Mouse (Mus musculus): ENCODE measurements around the gene Rnpepl1. TPM values are rescaled to one million over a fixed set of nuclear protein-coding genes. Genes with fewer than 3 reads are reported as not detected.
A peak's percentile ranks its signal among the peaks of the same experiment; 100 is the strongest.

The Rnpepl1 gene
- total and polyA plus RNA-seq, 3 experiments: 5.1 to 20.2 (median 14.6) TPM

DNA sequence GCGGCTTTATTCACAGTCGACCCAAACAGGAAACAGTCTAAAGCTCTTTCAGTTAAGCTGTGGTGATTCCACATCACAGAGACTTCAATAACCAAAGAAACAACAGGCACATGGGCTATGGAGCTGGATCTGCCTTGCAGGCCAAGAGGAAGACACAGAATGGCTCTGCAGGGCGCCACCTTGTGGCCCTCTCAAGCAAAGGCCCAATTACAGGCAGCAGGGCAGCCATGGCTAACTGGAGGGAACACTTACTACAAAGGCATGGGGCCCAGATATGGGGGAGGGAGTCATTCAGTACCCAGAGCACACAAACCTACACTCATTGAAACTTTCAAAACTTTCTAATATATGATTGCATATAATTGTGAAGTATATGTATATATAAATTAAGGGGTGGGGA, 15.5 kb upstream of the Rnpepl1 start:
- no peaks in the 10 kb centered on the region for H3K36me3 ChIP-seq (replicated peaks in 1 of 2; ENCODE audit: control insufficient read depth in 1 of 2, insufficient read depth in 1 of 2, low read length in 1 of 2)
- H3K4me1 ChIP-seq (ENCODE audit: control insufficient read depth in 1 of 2, insufficient read depth in 2 of 2): peaks cover 0 to 3% of the 10 kb centered on the region in 2 experiments; a peak in 2 of 4 replicates
- no peak overlapping the region for H3K27ac ChIP-seq (ENCODE audit: insufficient read depth, low read depth)
- no peak overlapping the region for H3K4me3 ChIP-seq (replicated peaks in 1 of 3; ENCODE audit: low read depth in 2 of 3, low read length in 2 of 3, poor library complexity in 1 of 3)
- no peak overlapping the region for H3K4me2 ChIP-seq (ENCODE audit: insufficient read depth, low read depth, poor library complexity, severe bottlenecking)
- DNase-seq (ENCODE audit: extremely low read depth): peak; percentile 76
- H3K9ac ChIP-seq (ENCODE audit: insufficient read depth, low read depth): no peak overlapping the region
- in situ Hi-C loops (cut with MboI; ENCODE audit: low pct_ligation_motif_present, low pct_unique_long_range_greater_than_20kb, low sequenced_read_pairs) (loop anchor here (5.0 kb wide), 1 partner anchor 53 kb away; no protein-coding TSS in a partner anchor), dilution Hi-C loops (cut with MboI; ENCODE audit: extremely low pct_ligation_motif_present, extremely low pct_unique_long_range_greater_than_20kb, low sequenced_read_pairs) (no loop called here)
- no peaks in the 10 kb centered on the region for H3K9me3 ChIP-seq (replicated peaks; ENCODE audit: low read length)
- H3K27me3 ChIP-seq (replicated peaks): peaks cover 61% of the 10 kb centered on the region
- TF ChIP-seq POLR2AphosphoS2 (IDR thresholded peaks at IDR 0.05; ENCODE audit: low read depth, low read length): no peak
- no peak for TF ChIP-seq ZMIZ1 (IDR thresholded peaks at IDR 0.05; ENCODE audit: low read depth, low read length)
- TF ChIP-seq SIN3A (IDR thresholded peaks at IDR 0.05; ENCODE audit: low read length): no peak
- no peak for TF ChIP-seq ZNF384 (IDR thresholded peaks at IDR 0.05; ENCODE audit: low read depth, low read length)
- peak; percentile 55 for TF ChIP-seq RAD21 (IDR thresholded peaks at IDR 0.05; ENCODE audit: low read depth, low read length)
- TF ChIP-seq PAX5 (IDR thresholded peaks at IDR 0.05; ENCODE audit: low read length): no peak
- TF ChIP-seq MYC (IDR thresholded peaks at IDR 0.05; ENCODE audit: low read depth, low read length): no peak
- peak; percentile 84 to 87 for TF ChIP-seq CTCF (conservative IDR thresholded peaks at IDR 0.05 in 1 of 2, IDR thresholded peaks at IDR 0.05 in 1 of 2; ENCODE audit: low read depth in 2 of 2, low read length in 2 of 2)
- TF ChIP-seq ZKSCAN1 (IDR thresholded peaks at IDR 0.05; ENCODE audit: borderline replicate concordance, low read depth, low read length): no peak
- no peak for TF ChIP-seq TBP (conservative IDR thresholded peaks at IDR 0.05; ENCODE audit: low read depth, low read length)
- TF ChIP-seq CHD2 (IDR thresholded peaks at IDR 0.05; ENCODE audit: low read length): no peak
- no peak for TF ChIP-seq MAFK (IDR thresholded peaks at IDR 0.05; ENCODE audit: insufficient replicate concordance, low read length)
- no peak for TF ChIP-seq MAZ (IDR thresholded peaks at IDR 0.05; ENCODE audit: low read depth, low read length)
- no peak for TF ChIP-seq CHD1 (IDR thresholded peaks at IDR 0.05; ENCODE audit: low read depth, low read length)
- TF ChIP-seq EP300 (IDR thresholded peaks at IDR 0.05; ENCODE audit: low read length): no peak
- no peak; the same call in 1 of the 2 replicates for TF ChIP-seq HCFC1 (IDR thresholded peaks at IDR 0.05; ENCODE audit: low read depth, low read length)
- TF ChIP-seq MXI1 (IDR thresholded peaks at IDR 0.05; ENCODE audit: low read depth, low read length): no peak
- no peak for TF ChIP-seq ETS1 (conservative IDR thresholded peaks at IDR 0.05; ENCODE audit: low read depth, low read length)
- no peak for TF ChIP-seq RCOR1 (conservative IDR thresholded peaks at IDR 0.05; ENCODE audit: low read depth, low read length)
- no peak for TF ChIP-seq JUN (IDR thresholded peaks at IDR 0.05; ENCODE audit: insufficient read depth, low read depth, low read length)
- no peak for TF ChIP-seq GABPA (IDR thresholded peaks at IDR 0.05; ENCODE audit: insufficient replicate concordance, low read depth, low read length)
- no peak for TF ChIP-seq MEF2A (IDR thresholded peaks at IDR 0.05; ENCODE audit: borderline replicate concordance, low read depth, low read length)
- no peak for TF ChIP-seq TCF12 (IDR thresholded peaks at IDR 0.05; ENCODE audit: low read depth, low read length)
- no peak for TF ChIP-seq USF2 (conservative IDR thresholded peaks at IDR 0.05; ENCODE audit: low read depth, low read length)
- TF ChIP-seq UBTF (IDR thresholded peaks at IDR 0.05; ENCODE audit: low read depth, low read length): no peak
- TF ChIP-seq USF1 (IDR thresholded peaks at IDR 0.05; ENCODE audit: low read depth, low read length): no peak
- TF ChIP-seq IRF4 (IDR thresholded peaks at IDR 0.05; ENCODE audit: low read depth, low read length): peak; percentile 17; the same call in 1 of the 2 replicates
- no peak for TF ChIP-seq JUND (conservative IDR thresholded peaks at IDR 0.05; ENCODE audit: low read depth, low read length)
- TF ChIP-seq NELFE (IDR thresholded peaks at IDR 0.05; ENCODE audit: low read depth, low read length): peak; percentile 29; the same call in 1 of the 2 replicates
- TF ChIP-seq NRF1 (IDR thresholded peaks at IDR 0.05; ENCODE audit: low read depth, low read length): no peak
- TF ChIP-seq ZC3H11A (IDR thresholded peaks at IDR 0.05; ENCODE audit: low read depth, low read length): no peak
- no peak for TF ChIP-seq ELF1 (IDR thresholded peaks at IDR 0.05; ENCODE audit: low read depth, low read length)
- TF ChIP-seq SMC3 (IDR thresholded peaks at IDR 0.05; ENCODE audit: low read depth, low read length): peak; percentile 80
- no peak for TF ChIP-seq E2F4 (IDR thresholded peaks at IDR 0.05; ENCODE audit: insufficient replicate concordance, low read depth, low read length)
- no peak for TF ChIP-seq KAT2A (IDR thresholded peaks at IDR 0.05; ENCODE audit: insufficient replicate concordance, low read length)
- no peak for TF ChIP-seq BHLHE40 (IDR thresholded peaks at IDR 0.05; ENCODE audit: low read depth, low read length)
- 0 out of 2 replicates have a peak, but pooled peaks have one; percentile 23 for TF ChIP-seq MAX (IDR thresholded peaks at IDR 0.05; ENCODE audit: low read length)
- TF ChIP-seq POLR2A (IDR thresholded peaks at IDR 0.05; ENCODE audit: low read depth, low read length): no peak
- H3K79me2 ChIP-seq (replicated peaks; ENCODE audit: control insufficient read depth, extremely low read depth, insufficient read depth, poor library complexity, severe bottlenecking): no peaks in the 10 kb centered on the region
